Mouse (Mus musculus): ENCODE measurements around the gene Chad. TPM values are rescaled to one million over a fixed set of nuclear protein-coding genes. Genes with fewer than 3 reads are reported as not detected.

Gene Chad
- not detected for total RNA-seq (2023)

GRCm38 (mm10) chr11:94564437-94565150 lies at the start of gene Chad:
TSS of gene Chad (plus strand) at chr11:94565047.

GRCm38 (mm10) chr11:94521219-94521843 lies 43.5 kb upstream of the Chad start, which contains the start of gene Mycbpap:
TSS of gene Mycbpap (minus strand) at chr11:94521742.

GRCm38 (mm10) chr11:94548888-94549690 lies 15.8 kb upstream of the Chad start, which contains the start of gene Rsad1:
TSS of gene Rsad1 (minus strand) at chr11:94549255.

GRCm38 (mm10) chr11:94601321-94602281 lies 36.8 kb downstream of the Chad start, which contains the start of gene Acsf2:
TSS of gene Acsf2 (minus strand) at chr11:94601871.

Other genes starting within 250 kb of the Chad start
- 10 to 100 TPM; 36.8 to 43.8 TPM for gene Luc7l3, start 243.1 kb upstream of the Chad start, total RNA-seq (2023)
- gene Ankrd40, start 237.0 kb upstream of the Chad start, total RNA-seq (2023) = 10 to 100 TPM; 27.6 to 28.6 TPM
- gene Abcc3, start 172.1 kb upstream of the Chad start, total RNA-seq (2023) = 1 to 10 TPM; 2.6 to 4.2 TPM
- gene Cacna1g, start 90.8 kb upstream of the Chad start, total RNA-seq (2023) = 1 to 10 TPM in 1 of 2 experiments, under 1 TPM in 1; 0.37 to 2.5 TPM
- not detected for gene Spata20, start 78.9 kb upstream of the Chad start, total RNA-seq (2023)
- not detected for gene Epn3, start 65.1 kb upstream of the Chad start, total RNA-seq (2023)
- gene Mycbpap, start 43.3 kb upstream of the Chad start, total RNA-seq (2023) = not detected
- gene Rsad1, start 15.8 kb upstream of the Chad start, total RNA-seq (2023) = under 1 TPM; 0.57 to 0.62 TPM
- 1 to 10 TPM; 1.4 to 2.4 TPM for gene Acsf2, start 36.8 kb downstream of the Chad start, total RNA-seq (2023)
- gene Lrrc59, start 64.7 kb downstream of the Chad start, total RNA-seq (2023) = 10 to 100 TPM; 68.3 to 74.2 TPM
- gene Mrpl27, start 88.7 kb downstream of the Chad start, total RNA-seq (2023) = 10 to 100 TPM; 15.7 to 17.0 TPM
- 10 to 100 TPM in 1 of 2 experiments, 1 to 10 TPM in 1; 8.1 to 10.2 TPM for gene Eme1, start 88.9 kb downstream of the Chad start, total RNA-seq (2023)
- 1 to 10 TPM; 4.8 to 5.8 TPM for gene Xylt2, start 112.5 kb downstream of the Chad start, total RNA-seq (2023)
- gene Gm11541, start 139.5 kb downstream of the Chad start, total RNA-seq (2023) = not detected
- gene Cdc34b, start 176.7 kb downstream of the Chad start, total RNA-seq (2023) = not detected
- not detected for gene Tmem92, start 217.7 kb downstream of the Chad start, total RNA-seq (2023)

Measured in neutrophil, adult 59 days (primary cell).